14 mouse cellular contexts compared by ENCODE assay signal in the genomic region with DNA sequence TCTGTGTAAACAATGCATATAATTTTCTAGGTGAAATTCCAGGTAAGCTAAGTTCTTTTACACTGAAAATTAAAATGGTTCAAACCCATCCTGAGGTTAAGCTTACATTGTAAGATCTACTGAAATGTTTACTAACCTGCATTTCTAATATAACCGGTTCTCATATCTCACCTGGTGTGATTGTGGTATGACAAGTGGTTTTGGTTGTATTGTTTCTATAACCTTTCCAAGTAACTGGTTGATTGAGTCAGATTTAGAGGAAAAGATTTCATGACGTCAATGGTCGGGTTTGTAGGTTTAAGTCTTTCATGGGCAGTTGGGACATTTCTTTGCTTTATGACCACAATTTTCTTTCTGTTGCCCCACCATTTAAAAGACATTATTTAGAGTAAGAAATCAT.
"Had no signal": no experiment of that assay in that cellular context is flagged by ENCODE, and none has a peak within 500 bp of the region (broad histone marks: within the 10 kb centered on the region; RNA-seq: fewer than 3 reads in every experiment).

No protein-coding gene starts in this region.

- ATAC-seq: intestine, embryonic 16.5 days; midbrain, embryonic 16.5 days had no signal

- H3K9ac ChIP-seq: kidney, embryonic 15.5 days; liver, embryonic 15.5 days; lung, embryonic 15.5 days; neural tube, embryonic 15.5 days had no signal

- H3K4me1 ChIP-seq: kidney, embryonic 15.5 days; limb, embryonic 10.5 days; midbrain, embryonic 10.5 days; neural tube, embryonic 15.5 days had no signal

- DNase-seq: kidney, adult 2 months; kidney, postnatal 14 days; right cerebral cortex, adult 18-20 months; right cerebral cortex, postnatal 25 days; thymus, postnatal 4 days had no signal

- H3K4me2 ChIP-seq: kidney, embryonic 15.5 days; liver, embryonic 11.5 days; liver, embryonic 15.5 days; lung, embryonic 15.5 days; neural tube, embryonic 15.5 days had no signal

- H3K27ac ChIP-seq: kidney, embryonic 15.5 days; limb, embryonic 10.5 days; liver, embryonic 15.5 days; lung, embryonic 15.5 days; midbrain, embryonic 10.5 days; neural tube, embryonic 15.5 days had no signal

- H3K27me3 ChIP-seq: kidney, embryonic 15.5 days; liver, embryonic 15.5 days; lung, embryonic 15.5 days; neural tube, embryonic 15.5 days had no signal

- H3K36me3 ChIP-seq: kidney, embryonic 15.5 days; limb, embryonic 10.5 days; lung, embryonic 15.5 days; midbrain, embryonic 10.5 days; neural tube, embryonic 15.5 days had no signal

- H3K9me3 ChIP-seq: kidney, embryonic 15.5 days; limb, embryonic 10.5 days; liver, embryonic 15.5 days; lung, embryonic 15.5 days; midbrain, embryonic 10.5 days; neural tube, embryonic 15.5 days had no signal

- H3K4me3 ChIP-seq: kidney, embryonic 15.5 days; limb, embryonic 10.5 days; liver, embryonic 15.5 days; lung, embryonic 15.5 days; midbrain, embryonic 10.5 days; neural tube, embryonic 15.5 days had no signal
